Mouse (Mus musculus) cerebellum, adult 2 months (tissue): Measurements from ENCODE around the gene Palm2. TPM values are rescaled to one million over a fixed set of nuclear protein-coding genes. Genes with fewer than 3 reads are reported as not detected.

Source experiments
- DNase-seq, 2 experiments: peaks; one replicate each; pipeline ENCODE4 v3.0.0; 2021
- H3K27ac ChIP-seq: fragments of 200-500 bp; 2 replicates; pipeline ENCODE4 v1.5.1; 2012; ENCODE audit warnings: low read length, control low read depth, inconsistent platforms; ENCODE audit not compliant: insufficient read depth
- H3K27me3 ChIP-seq: fragments of 200-500 bp; 2 replicates; pipeline ENCODE4 v1.6.1; 2012; ENCODE audit warnings: inconsistent platforms, mild to moderate bottlenecking, low read length, moderate library complexity; ENCODE audit not compliant: control insufficient read depth, insufficient read depth
- H3K4me1 ChIP-seq: fragments of 200-500 bp; 2 replicates; pipeline ENCODE4 v1.6.1; 2011; ENCODE audit warnings: low read length; ENCODE audit not compliant: control insufficient read depth, insufficient read depth
- H3K4me3 ChIP-seq: fragments of 200-500 bp; replicated peaks from 2 replicates; pipeline ENCODE3; 2011; ENCODE audit warnings: mild to moderate bottlenecking, low read depth, low read length, control low read depth; ENCODE audit not compliant: insufficient read depth
- CTCF ChIP-seq: fragments of 200-500 bp; IDR thresholded peaks from 2 replicates; pipeline ENCODE4 v1.5.1; 2011; ENCODE audit warnings: low read depth, mild to moderate bottlenecking, control low read depth, low read length, moderate library complexity, borderline replicate concordance; ENCODE audit not compliant: insufficient read depth
- POLR2A ChIP-seq: fragments of 200-500 bp; IDR thresholded peaks from 2 replicates; pipeline ENCODE4 v1.6.1; 2011; ENCODE audit warnings: low read length, control low read depth, borderline replicate concordance; ENCODE audit not compliant: insufficient read depth
- WGBS: fragments of 180-500 bp; shearing (Covaris S2); methylation state at CpG from one replicate; pipeline ENCODE4 v1.1.7; 2018; 5-methylcytosine and 5-hydroxymethylcytosine counted together
- polyA plus RNA-seq: library from polyadenylated mRNA; depleted of rRNA; stranded (reverse); fragments of >200 nt; gene quantifications from 2 replicates; pipeline ENCODE4 v1.2.3, GENCODE M21; 2012

The Palm2 gene
- polyA plus RNA-seq, 1 experiment = 3.1 TPM

- WGBS = 88% methylated on average over 5 of the region's 5 CpGs
- Histone ChIP-seq H3K27ac (no peak overlapping the region), H3K4me3 (no peak overlapping the region), H3K4me1 (no peaks in the 10 kb centered on the region), H3K27me3 (no peaks in the 10 kb centered on the region)
- DNase-seq = no peak
- TF ChIP-seq POLR2A (no peak), CTCF (no peak)
Measured at GRCm38 (mm10) chr4:57575686-57576085, 141.6 kb downstream of the Palm2 start.

GRCm38 (mm10) chr4:57576095-57576494 is 142.0 kb downstream of the Palm2 start:
- 81% methylated on average over 11 of the region's 11 CpGs for WGBS
- TF ChIP-seq POLR2A = no peak
- TF ChIP-seq CTCF = no peak
- H3K27me3 ChIP-seq = no peaks in the 10 kb centered on the region
- no peaks in the 10 kb centered on the region for H3K4me1 ChIP-seq
- no peak overlapping the region for H3K27ac ChIP-seq
- no peak overlapping the region for H3K4me3 ChIP-seq
- DNase-seq = no peak

- TF ChIP-seq POLR2A = no peak
- no peak for TF ChIP-seq CTCF
- H3K4me3 ChIP-seq = no peak overlapping the region
- WGBS = 72% methylated on average over 10 of the region's 10 CpGs
- no peak overlapping the region for H3K27ac ChIP-seq
- H3K27me3 ChIP-seq = no peaks in the 10 kb centered on the region
- no peak for DNase-seq
- H3K4me1 ChIP-seq = no peaks in the 10 kb centered on the region
Measured at GRCm38 (mm10) chr4:57579683-57580082, 145.6 kb downstream of the Palm2 start.

GRCm38 (mm10) chr4:57585281-57585800 is 151.3 kb downstream of the Palm2 start:
- TF ChIP-seq CTCF (no peak), POLR2A (no peak)

GRCm38 (mm10) chr4:57586933-57587658 is 153.0 kb downstream of the Palm2 start:
- H3K27me3 ChIP-seq = no peaks in the 10 kb centered on the region
- no peak overlapping the region for H3K27ac ChIP-seq
- no peak for TF ChIP-seq POLR2A
- no peak for TF ChIP-seq CTCF
- no peak overlapping the region for H3K4me3 ChIP-seq
- H3K4me1 ChIP-seq = no peaks in the 10 kb centered on the region
- no peak for DNase-seq
- WGBS = 77% methylated on average over 7 of the region's 7 CpGs

More at GRCm38 (mm10) chr4:57585281-57585800, 151.3 kb downstream of the Palm2 start:
- Histone ChIP-seq H3K27me3 (no peaks in the 10 kb centered on the region), H3K27ac (no peak overlapping the region), H3K4me3 (no peak overlapping the region), H3K4me1 (no peaks in the 10 kb centered on the region)
- WGBS = 92% methylated on average over 6 of the region's 6 CpGs
- DNase-seq = no peak

DNA sequence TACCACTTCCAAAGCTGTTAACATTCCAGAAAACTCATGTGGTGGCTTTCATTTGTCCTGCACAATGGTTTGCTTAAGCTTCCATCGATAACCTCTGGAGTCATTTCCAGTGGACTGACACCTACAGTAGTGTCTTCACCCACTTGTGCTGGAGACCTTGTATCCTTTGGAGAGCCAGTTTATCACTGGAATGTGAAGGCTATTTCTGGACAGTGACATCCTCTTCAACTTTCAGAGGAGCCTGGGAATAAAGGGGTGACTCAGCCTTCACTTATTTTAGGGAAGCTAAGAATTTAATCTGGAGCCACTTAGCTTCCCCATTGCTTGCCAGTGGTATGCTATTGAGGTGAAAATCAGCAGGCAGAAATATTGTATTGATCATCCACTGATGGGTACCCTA is 154.3 kb downstream of the Palm2 start:
- 95% methylated on average over 1 of the region's 1 CpGs for WGBS

DNA sequence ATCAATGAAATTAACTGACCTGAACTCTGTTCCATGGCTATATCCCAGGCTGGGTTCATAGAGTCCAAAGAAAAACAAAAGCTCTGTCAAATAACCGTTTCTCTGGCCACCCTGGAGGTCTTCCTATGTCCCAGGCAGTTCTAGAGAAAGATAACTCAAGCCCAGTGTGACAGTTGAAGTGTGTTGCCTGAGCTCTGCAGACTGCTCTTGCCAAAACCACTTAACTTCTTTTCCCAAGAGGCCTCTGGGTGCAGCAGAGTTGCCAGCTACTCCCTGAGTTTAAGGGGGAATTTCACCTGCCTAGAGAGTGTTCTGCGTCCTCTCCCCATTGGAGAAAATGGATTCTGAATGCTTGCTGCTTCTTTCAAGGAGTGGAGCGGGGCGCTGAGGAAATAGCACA is 158.7 kb downstream of the Palm2 start:
- no peaks in the 10 kb centered on the region for H3K4me1 ChIP-seq
- H3K4me3 ChIP-seq = no peak overlapping the region
- WGBS = 73% methylated on average over 4 of the region's 4 CpGs
- H3K27ac ChIP-seq = no peak overlapping the region
- no peak for DNase-seq
- H3K27me3 ChIP-seq = no peaks in the 10 kb centered on the region
- TF ChIP-seq CTCF (no peak), POLR2A (no peak)

More for the DNA sequence above, 154.3 kb downstream of the Palm2 start:
- no peak for DNase-seq
- H3K27ac ChIP-seq = no peak overlapping the region
- H3K27me3 ChIP-seq = no peaks in the 10 kb centered on the region
- TF ChIP-seq POLR2A = no peak
- TF ChIP-seq CTCF = no peak
- H3K4me3 ChIP-seq = no peak overlapping the region
- no peaks in the 10 kb centered on the region for H3K4me1 ChIP-seq

DNA sequence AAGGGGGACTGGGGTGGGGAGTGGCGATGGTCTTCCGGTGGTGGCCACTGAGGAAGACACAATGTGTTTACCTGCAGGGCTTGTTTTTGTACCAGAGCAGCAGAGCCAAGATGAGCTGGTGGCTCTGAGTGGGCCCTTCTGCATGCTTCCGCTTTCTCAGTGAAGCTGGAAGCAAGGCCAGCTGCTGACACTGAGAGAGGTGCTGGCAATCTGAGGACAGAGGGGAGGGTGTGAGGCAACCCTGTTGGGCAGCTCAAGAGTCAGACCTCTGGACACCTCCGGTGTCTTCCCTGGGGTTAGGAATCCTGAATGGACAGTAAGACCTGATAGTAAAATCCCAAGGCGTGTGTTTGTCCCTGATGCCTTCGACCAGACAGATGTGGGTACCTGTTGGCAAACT is 165.9 kb downstream of the Palm2 start:
- no peak for DNase-seq
- H3K27ac ChIP-seq = no peak overlapping the region
- WGBS = 95% methylated on average over 6 of the region's 6 CpGs
- no peak for TF ChIP-seq CTCF
- no peak for TF ChIP-seq POLR2A
- H3K27me3 ChIP-seq = no peaks in the 10 kb centered on the region
- H3K4me3 ChIP-seq = no peak overlapping the region
- peaks cover 13% of the 10 kb centered on the region for H3K4me1 ChIP-seq
